Comparison of ENCODE assay signal across 9 mouse cellular contexts in the genomic region with DNA sequence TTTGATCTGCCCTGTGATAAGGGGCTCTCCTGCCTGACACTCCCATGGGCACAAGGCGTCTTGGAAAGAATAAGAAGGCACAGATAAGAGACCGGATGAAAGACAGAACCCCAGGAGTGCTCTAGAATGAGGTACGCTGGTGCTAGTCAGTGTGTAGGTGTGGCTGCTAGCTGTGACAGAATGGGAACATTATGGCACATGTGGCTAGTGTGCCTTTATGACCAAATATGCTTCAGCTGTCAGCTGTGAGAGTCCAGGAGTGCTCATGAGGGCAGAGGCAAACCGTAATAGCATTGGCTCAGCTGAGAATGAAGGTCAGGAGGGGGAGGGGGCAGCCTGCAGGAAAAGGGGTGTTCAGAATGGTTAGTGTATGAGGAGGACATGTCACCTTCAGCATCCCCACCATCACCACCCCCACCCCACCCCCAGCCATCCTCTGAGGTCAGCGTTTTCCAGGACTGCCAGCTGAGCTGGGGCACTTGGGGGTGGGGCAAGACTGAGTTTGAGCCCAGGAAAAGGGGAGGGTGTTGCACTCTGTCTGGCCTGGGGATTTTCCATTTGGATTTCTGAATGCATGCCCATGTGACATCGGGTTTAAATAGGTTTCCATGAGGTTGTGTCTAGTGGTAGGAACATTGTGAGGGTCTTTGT. TPM values are rescaled to one million over a fixed set of nuclear protein-coding genes. Genes with fewer than 3 reads are reported as not detected.
DNase-seq lines count a peak whose midpoint lies in the region; ATAC-seq and TF ChIP-seq lines count a peak whose summit lies in the region.
"Had no signal": no experiment of that assay in that cellular context is flagged by ENCODE, and none has a peak within 500 bp of the region (broad histone marks: within the 10 kb centered on the region; RNA-seq: fewer than 3 reads in every experiment).

No protein-coding gene starts in this region.

- H3K4me1 ChIP-seq in hindbrain, embryonic 11.5 days (replicated peaks; ENCODE audit: control insufficient read depth, insufficient read depth, low read length): peaks cover 6% of the 10 kb centered on the region
- peaks cover 22% of the 10 kb centered on the region for H3K4me1 ChIP-seq in hindbrain, embryonic 14.5 days (replicated peaks; ENCODE audit: control insufficient read depth, insufficient read depth, low read length)

- no peak for DNase-seq in hindbrain, embryonic 11.5 days (ENCODE audit: low spot score)
- no peak for DNase-seq in hindbrain, embryonic 14.5 days (ENCODE audit: low spot score)
- DNase-seq in brain, embryonic 14.5 days (ENCODE audit: low read depth): peak; percentile 22
- peak; percentile 54 for DNase-seq in heart, postnatal 4 days
- DNase-seq in lung, postnatal 10 days: peak; percentile 73
- DNase-seq in urinary bladder, postnatal 10 days (ENCODE audit: low spot score): no peak
- DNase-seq in right cerebral cortex, postnatal 14 days: no peak

- no peak overlapping the region for H3K9ac ChIP-seq in hindbrain, embryonic 11.5 days (ENCODE audit: low read depth, low read length)
- no peak overlapping the region for H3K9ac ChIP-seq in hindbrain, embryonic 14.5 days
- H3K9ac ChIP-seq: liver, embryonic 15.5 days had no signal

- H3K36me3 ChIP-seq in hindbrain, embryonic 11.5 days (ENCODE audit: control insufficient read depth, insufficient read depth, low read length): no peaks in the 10 kb centered on the region
- H3K36me3 ChIP-seq in hindbrain, embryonic 14.5 days (replicated peaks; ENCODE audit: control insufficient read depth, insufficient read depth): no peaks in the 10 kb centered on the region
- H3K36me3 ChIP-seq: liver, embryonic 15.5 days had no signal

- TF ChIP-seq CTCF in brain, embryonic 14.5 days (IDR thresholded peaks at IDR 0.05; ENCODE audit: borderline replicate concordance, extremely low read depth, insufficient read depth, insufficient read length): no peak

- ATAC-seq in hindbrain, embryonic 11.5 days (ENCODE audit: low FRiP score): 0 out of 2 replicates have a peak, but pooled peaks have one; percentile 17
- ATAC-seq in hindbrain, embryonic 14.5 days (ENCODE audit: low FRiP score): no peak
- no peak for ATAC-seq in erythroblast, adult 5-6 weeks (replicated peaks; ENCODE audit: low FRiP score, poor library complexity, severe bottlenecking)

- 56% methylated on average over 6 of the region's 6 CpGs for WGBS in hindbrain, embryonic 11.5 days
- 49% methylated on average over 6 of the region's 6 CpGs for WGBS in hindbrain, embryonic 14.5 days

- H3K4me3 ChIP-seq in hindbrain, embryonic 11.5 days (ENCODE audit: low read depth, low read length): no peak overlapping the region
- H3K4me3 ChIP-seq in hindbrain, embryonic 14.5 days (replicated peaks; ENCODE audit: low read length): no peak overlapping the region
- H3K4me3 ChIP-seq: liver, embryonic 15.5 days had no signal

- no peaks in the 10 kb centered on the region for H3K27me3 ChIP-seq in hindbrain, embryonic 11.5 days (ENCODE audit: control insufficient read depth, insufficient read depth, low read length)
- H3K27me3 ChIP-seq in hindbrain, embryonic 14.5 days (ENCODE audit: control insufficient read depth, insufficient read depth, low read length): no peaks in the 10 kb centered on the region

- no peaks in the 10 kb centered on the region for H3K9me3 ChIP-seq in hindbrain, embryonic 11.5 days (ENCODE audit: control insufficient read depth, low read length)
- no peaks in the 10 kb centered on the region for H3K9me3 ChIP-seq in hindbrain, embryonic 14.5 days (ENCODE audit: control insufficient read depth, low read length)
- H3K9me3 ChIP-seq: liver, embryonic 15.5 days had no signal

- no peak for TF ChIP-seq POLR2A in brain, embryonic 14.5 days (IDR thresholded peaks at IDR 0.05; ENCODE audit: borderline replicate concordance, extremely low read depth, insufficient read depth, insufficient read length, poor library complexity, severe bottlenecking)

- no peak overlapping the region for H3K4me2 ChIP-seq in hindbrain, embryonic 11.5 days (replicated peaks; ENCODE audit: low read depth, low read length)
- H3K4me2 ChIP-seq in hindbrain, embryonic 14.5 days (replicated peaks): no peak overlapping the region
- H3K4me2 ChIP-seq: liver, embryonic 15.5 days had no signal

- H3K27ac ChIP-seq in hindbrain, embryonic 11.5 days (ENCODE audit: low read depth, low read length): no peak overlapping the region
- H3K27ac ChIP-seq in hindbrain, embryonic 14.5 days: no peak overlapping the region
- H3K27ac ChIP-seq: liver, embryonic 15.5 days had no signal

RNA-seq across cellular contexts. Expression of a gene that starts 1.4 kb away (rescaled TPM):
- polyA plus RNA-seq in hindbrain, embryonic 11.5 days (2014; fragmentation: Nextera tagmentation; extraction: Ambion mirVana): not detected in 2 replicates
- polyA plus RNA-seq in hindbrain, embryonic 14.5 days (2014; fragmentation: Nextera tagmentation; extraction: Ambion mirVana): not detected in 2 replicates
- not detected in 2 replicates for polyA plus RNA-seq in brain, embryonic 14.5 days (2012; rRNA removed)
- under 1 TPM in 1 of 2 experiments, not detected in 1; 0.79 TPM for total RNA-seq in heart, postnatal 4 days (2021)
- 0.84 TPM in 1 of 2 replicates, not detected in the other for total RNA-seq in erythroblast, adult 5-6 weeks (2015; ENCODE audit: low replicate concordance)
- not detected in 2 replicates for total RNA-seq in erythroblast, adult 5-6 weeks (2017; ENCODE audit: low replicate concordance)
- polyA plus RNA-seq: liver, embryonic 15.5 days had no signal

RNA-seq across cellular contexts. Expression of a gene that starts 1.4 kb away (rescaled TPM):
- polyA plus RNA-seq in hindbrain, embryonic 11.5 days (2014; fragmentation: Nextera tagmentation; extraction: Ambion mirVana): not detected in 2 replicates
- not detected in 2 replicates for polyA plus RNA-seq in hindbrain, embryonic 14.5 days (2014; fragmentation: Nextera tagmentation; extraction: Ambion mirVana)
- not detected in 2 replicates for polyA plus RNA-seq in brain, embryonic 14.5 days (2012; rRNA removed)
- not detected for total RNA-seq in heart, postnatal 4 days (2021)
- total RNA-seq in erythroblast, adult 5-6 weeks (2015; ENCODE audit: low replicate concordance): not detected in 2 replicates
- total RNA-seq in erythroblast, adult 5-6 weeks (2017; ENCODE audit: low replicate concordance): not detected in 2 replicates
- polyA plus RNA-seq: liver, embryonic 15.5 days had no signal

RNA-seq across cellular contexts. Expression of a gene that starts 7.2 kb away (rescaled TPM):
- 0.17 TPM in 1 of 2 replicates, not detected in the other for polyA plus RNA-seq in hindbrain, embryonic 11.5 days (2014; fragmentation: Nextera tagmentation; extraction: Ambion mirVana)
- 0.21 TPM in 2 replicates for polyA plus RNA-seq in hindbrain, embryonic 14.5 days (2014; fragmentation: Nextera tagmentation; extraction: Ambion mirVana)
- 0.07 TPM in 1 of 2 replicates, not detected in the other for polyA plus RNA-seq in brain, embryonic 14.5 days (2012; rRNA removed)
- not detected for total RNA-seq in heart, postnatal 4 days (2021)
- not detected in 2 replicates for total RNA-seq in erythroblast, adult 5-6 weeks (2015; ENCODE audit: low replicate concordance)
- not detected in 2 replicates for total RNA-seq in erythroblast, adult 5-6 weeks (2017; ENCODE audit: low replicate concordance)
- polyA plus RNA-seq: liver, embryonic 15.5 days had no signal

RNA-seq across cellular contexts. Expression of a gene that starts 23.5 kb away (rescaled TPM):
- 1.1 and 1.3 TPM in 2 replicates for polyA plus RNA-seq in hindbrain, embryonic 11.5 days (2014; fragmentation: Nextera tagmentation; extraction: Ambion mirVana)
- polyA plus RNA-seq in hindbrain, embryonic 14.5 days (2014; fragmentation: Nextera tagmentation; extraction: Ambion mirVana): 2.7 and 3.2 TPM in 2 replicates
- polyA plus RNA-seq in brain, embryonic 14.5 days (2012; rRNA removed): 1.4 and 1.5 TPM in 2 replicates
- total RNA-seq in heart, postnatal 4 days (2021): 1 to 10 TPM; 3.6 to 3.9 TPM
- total RNA-seq in erythroblast, adult 5-6 weeks (2015; ENCODE audit: low replicate concordance): not detected in 2 replicates
- total RNA-seq in erythroblast, adult 5-6 weeks (2017; ENCODE audit: low replicate concordance): not detected in 2 replicates

RNA-seq across cellular contexts. Expression of a gene that starts 46.8 kb away (rescaled TPM):
- polyA plus RNA-seq in hindbrain, embryonic 11.5 days (2014; fragmentation: Nextera tagmentation; extraction: Ambion mirVana): 75.9 and 103 TPM in 2 replicates
- polyA plus RNA-seq in hindbrain, embryonic 14.5 days (2014; fragmentation: Nextera tagmentation; extraction: Ambion mirVana): 66.3 and 69.0 TPM in 2 replicates
- 117 and 122 TPM in 2 replicates for polyA plus RNA-seq in brain, embryonic 14.5 days (2012; rRNA removed)
- total RNA-seq in heart, postnatal 4 days (2021): 10 to 100 TPM; 21.0 to 24.6 TPM
- not detected in 2 replicates for total RNA-seq in erythroblast, adult 5-6 weeks (2015; ENCODE audit: low replicate concordance)
- total RNA-seq in erythroblast, adult 5-6 weeks (2017; ENCODE audit: low replicate concordance): 0.26 and 0.84 TPM in 2 replicates

Comparison
In these comparisons a context has a peak if more than half of its experiments do, and no peak if none do; other contexts are left out.
1. DNase-seq: peak in brain, embryonic 14.5 days (single experiment), heart, postnatal 4 days (single experiment) and lung, postnatal 10 days (single experiment); none in hindbrain, embryonic 11.5 days (single experiment), hindbrain, embryonic 14.5 days (single experiment), urinary bladder, postnatal 10 days (single experiment) and right cerebral cortex, postnatal 14 days (single experiment).